Mouse (Mus musculus) CH12.LX (cell line): Measurements from ENCODE around the gene Nup54.

Experiments
- CTCF ChIP-seq, 2 experiments: IDR thresholded peaks in 1 of 2; conservative IDR thresholded peaks in 1 of 2; 2 replicates each; pipeline ENCODE4 v1.5.1; 2011 to 2012; ENCODE audit warnings: low read depth in 2 of 2, low read length in 2 of 2, improper control_type of control experiment in 1 of 2, inconsistent platforms in 1 of 2, mild to moderate bottlenecking in 1 of 2, moderate library complexity in 1 of 2
- JUN ChIP-seq: IDR thresholded peaks from 2 replicates; pipeline ENCODE4 v1.6.1; 2011; ENCODE audit warnings: low read depth, mild to moderate bottlenecking, low read length, improper control_type of control experiment, moderate library complexity; ENCODE audit not compliant: insufficient read depth
- POLR2AphosphoS2 ChIP-seq: IDR thresholded peaks from 2 replicates; pipeline ENCODE4 v1.6.1; 2011; ENCODE audit warnings: low read depth, low read length, improper control_type of control experiment
- UBTF ChIP-seq: IDR thresholded peaks from 2 replicates; pipeline ENCODE4 v1.6.1; 2012; ENCODE audit warnings: low read depth, mild to moderate bottlenecking, inconsistent platforms, low read length, improper control_type of control experiment, moderate library complexity
- USF1 ChIP-seq: IDR thresholded peaks from 2 replicates; pipeline ENCODE4 v1.6.1; 2014; ENCODE audit warnings: low read depth, mild to moderate bottlenecking, inconsistent platforms, low read length, improper control_type of control experiment
- ZC3H11A ChIP-seq: IDR thresholded peaks from 2 replicates; pipeline ENCODE4 v1.6.1; 2012; ENCODE audit warnings: low read depth, mild to moderate bottlenecking, inconsistent platforms, low read length, improper control_type of control experiment

GRCm38 (mm10) chr5:92467102-92467766 is 32.2 kb upstream of the Nup54 start:
- TF ChIP-seq USF1, result no peak
- no peak for TF ChIP-seq ZC3H11A
- no peak for TF ChIP-seq POLR2AphosphoS2
- no peak for TF ChIP-seq CTCF (conservative IDR thresholded peaks at IDR 0.05 in 1 of 2, IDR thresholded peaks at IDR 0.05 in 1 of 2; ENCODE audit: low read depth in 2 of 2, low read length in 2 of 2)
- no peak for TF ChIP-seq JUN
- TF ChIP-seq UBTF, result no peak
